In the genomic region with DNA sequence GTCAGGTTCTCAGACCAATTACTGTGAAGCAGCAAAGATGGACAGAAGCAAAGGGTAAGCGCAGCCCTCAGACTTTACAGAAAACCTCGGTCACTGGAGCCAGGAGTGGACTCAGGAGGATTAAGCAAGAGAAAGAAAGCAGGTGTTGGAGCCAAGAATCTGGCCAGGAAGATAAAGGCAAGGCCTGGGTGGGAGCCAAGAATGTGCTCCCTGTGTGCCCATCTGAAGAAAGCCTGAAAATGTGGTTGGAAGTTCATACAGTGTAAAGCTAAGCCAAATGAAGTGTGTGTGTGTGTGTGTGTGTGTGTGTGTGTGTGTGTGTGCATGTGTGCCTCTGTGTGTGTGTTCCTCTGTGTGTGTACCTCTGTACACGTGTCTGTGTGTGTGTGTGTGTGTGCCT, we compare ENCODE assay signal across 8 mouse cellular contexts.
A peak's percentile ranks its signal among the peaks of the same experiment; 100 is the strongest.
DNase-seq lines count a peak whose midpoint lies in the region; ATAC-seq and TF ChIP-seq lines count a peak whose summit lies in the region.

No protein-coding gene starts in this region.

- no peaks in the 10 kb centered on the region for H3K27me3 ChIP-seq in lung, postnatal 0 days (replicated peaks; ENCODE audit: insufficient read depth, low read length)

- H3K9me3 ChIP-seq in lung, postnatal 0 days (ENCODE audit: low read length), result no peaks in the 10 kb centered on the region

- ATAC-seq in lung, postnatal 0 days, result peak; percentile 46
- no peak for ATAC-seq in megakaryocyte, adult 5-6 weeks (ENCODE audit: poor library complexity, severe bottlenecking)

- 38% methylated on average over 3 of the region's 3 CpGs for WGBS in lung, postnatal 0 days

- no peak for TF ChIP-seq CTCF in lung, postnatal 0 days (IDR thresholded peaks at IDR 0.05)

- H3K36me3 ChIP-seq in lung, postnatal 0 days (ENCODE audit: insufficient read depth, low read length), result no peaks in the 10 kb centered on the region

- no peak overlapping the region for H3K4me3 ChIP-seq in lung, postnatal 0 days (ENCODE audit: low read depth, low read length)

- H3K4me1 ChIP-seq in lung, postnatal 0 days (ENCODE audit: insufficient read depth, low read depth, low read length), result no peaks in the 10 kb centered on the region

- no peak for TF ChIP-seq EP300 in lung, postnatal 0 days (IDR thresholded peaks at IDR 0.05)

- no peak overlapping the region for H3K9ac ChIP-seq in lung, postnatal 0 days (replicated peaks; ENCODE audit: low read depth)

- no peak overlapping the region for H3K4me2 ChIP-seq in lung, postnatal 0 days (replicated peaks; ENCODE audit: low read depth, low read length)

- peak; percentile 33 to 74 for DNase-seq in adrenal gland, adult (ENCODE audit: inconsistent age in 2 of 2, low spot score in 1 of 2)
- DNase-seq in adrenal gland, postnatal 4 days (ENCODE audit: low spot score in 2 of 2), result no peak
- DNase-seq in urinary bladder, postnatal 25 days (ENCODE audit: low spot score), result peak; percentile 4
- DNase-seq in urinary bladder, adult 2 months (ENCODE audit: low spot score), result no peak
- DNase-seq in lung, postnatal 0 days (ENCODE audit: low spot score), result peak; percentile 50
- DNase-seq in frontal cortex, postnatal 25 days (ENCODE audit: low spot score in 2 of 2), result no peak
- DNase-seq in layer of hippocampus, adult 8-10 months (ENCODE audit: low spot score in 2 of 2), result no peak

- H3K27ac ChIP-seq in lung, postnatal 0 days (ENCODE audit: low read length), result no peak overlapping the region

Comparison
In these comparisons a context has a peak if more than half of its experiments do, and no peak if none do; other contexts are left out.
1. DNase-seq: peak in adrenal gland, adult (2 of 2), urinary bladder, postnatal 25 days (single experiment) and lung, postnatal 0 days (single experiment); none in adrenal gland, postnatal 4 days (0 of 2), urinary bladder, adult 2 months (single experiment), frontal cortex, postnatal 25 days (0 of 2) and layer of hippocampus, adult 8-10 months (0 of 2).